In the genomic region with DNA sequence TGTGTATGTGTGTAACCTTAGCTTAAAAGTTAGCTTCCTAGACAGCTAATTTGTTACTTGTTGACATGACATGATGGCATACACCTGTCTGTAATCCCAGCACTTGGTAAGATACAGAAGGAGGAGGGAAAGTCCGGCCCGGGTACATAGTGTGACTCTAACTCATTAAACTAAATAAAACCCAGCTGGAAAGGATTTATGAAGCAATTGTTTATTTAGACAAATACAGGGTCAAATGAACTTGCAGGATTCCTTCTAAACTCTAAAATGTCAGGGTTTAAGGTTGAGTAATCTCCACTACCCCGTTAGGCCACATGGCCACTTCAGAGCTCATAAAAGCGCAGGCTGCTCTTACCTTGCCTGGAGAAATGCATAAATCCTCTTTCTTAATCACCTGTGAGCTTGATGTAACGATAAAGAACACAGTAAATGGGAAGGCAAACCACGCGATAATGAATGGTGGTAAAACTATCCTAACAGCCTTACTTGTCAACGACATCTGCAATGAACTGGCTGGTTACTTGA, we compare ENCODE assay signal across 30 mouse cellular contexts. TPM values are rescaled to one million over a fixed set of nuclear protein-coding genes. Genes with fewer than 3 reads are reported as not detected.
A peak's percentile ranks its signal among the peaks of the same experiment; 100 is the strongest.
DNase-seq lines count a peak whose midpoint lies in the region; ATAC-seq and TF ChIP-seq lines count a peak whose summit lies in the region.
"Had no signal": no experiment of that assay in that cellular context is flagged by ENCODE, and none has a peak within 500 bp of the region (broad histone marks: within the 10 kb centered on the region; RNA-seq: fewer than 3 reads in every experiment).

No protein-coding gene starts in this region.

- peak; percentile 88 for DNase-seq in liver, adult 2 months (ENCODE audit: extremely low read depth, low read depth, low spot score)
- DNase-seq in liver, embryonic 11.5 days (ENCODE audit: low spot score): no peak
- DNase-seq in MEL (ENCODE audit: low read depth, low spot score) (no peak), NIH3T3 (ENCODE audit: low read depth) (peak; percentile 22)
- DNase-seq in heart, adult 8-10 months (ENCODE audit: low spot score): no peak
- no peak for DNase-seq in layer of hippocampus, adult 18-20 months (ENCODE audit: low spot score in 2 of 2)
- DNase-seq: adrenal gland, postnatal 10 days; adrenal gland, postnatal 36 days; cerebellum, adult 18-20 months; cerebellum, adult 9-10 months; cerebellum, postnatal 14 days; forebrain, postnatal 0 days; gastrocnemius, adult 2 months; gastrocnemius, postnatal 14 days; heart, adult 18-20 months; heart, postnatal 14 days; heart, postnatal 4 days had no signal

- no peaks in the 10 kb centered on the region for H3K79me2 ChIP-seq in liver, adult 2 months (ENCODE audit: control insufficient read depth, insufficient read depth, low read length)
- peaks cover 28% of the 10 kb centered on the region for H3K79me2 ChIP-seq in MEL (ENCODE audit: control insufficient read depth, insufficient read depth, low read length, poor library complexity)

- H3K27ac ChIP-seq in liver, adult 2 months (replicated peaks; ENCODE audit: insufficient read depth, low read depth, low read length): peak overlapping the region; percentile 50
- no peak overlapping the region for H3K27ac ChIP-seq in liver, embryonic 11.5 days (ENCODE audit: low read depth, low read length)
- H3K27ac ChIP-seq in MEL (ENCODE audit: control insufficient read depth, low read depth, low read length): peak overlapping the region; percentile 3; the same call in 1 of the 2 replicates
- H3K27ac ChIP-seq: gastrocnemius, adult 2 months; heart, embryonic 10.5 days; heart, embryonic 13.5 days; hindbrain, embryonic 14.5 days; hindbrain, postnatal 0 days had no signal

- H3K4me3 ChIP-seq in liver, adult 2 months (ENCODE audit: insufficient read depth, low read depth, low read length): no peak overlapping the region
- H3K4me3 ChIP-seq in liver, embryonic 11.5 days (ENCODE audit: low read depth, low read length): no peak overlapping the region
- H3K4me3 ChIP-seq in MEL (ENCODE audit: control insufficient read depth in 1 of 2, insufficient read depth in 1 of 2, low read depth in 2 of 2, low read length in 2 of 2): no peak overlapping the region
- H3K4me3 ChIP-seq: gastrocnemius, adult 2 months; heart, embryonic 10.5 days; heart, embryonic 13.5 days had no signal

- WGBS in liver, adult 2 months: 44% methylated on average over 8 of the region's 8 CpGs
- WGBS in liver, embryonic 11.5 days: 88% methylated on average over 8 of the region's 8 CpGs

- ATAC-seq in liver, embryonic 11.5 days (replicated peaks; ENCODE audit: low FRiP score): no peak
- ATAC-seq: CD4-positive, CD25-positive, alpha-beta regulatory T cell, adult 4 months; forebrain, embryonic 14.5 days; forebrain, postnatal 0 days; hindbrain, postnatal 0 days; Patski had no signal

- no peak for TF ChIP-seq RAD21 in MEL (IDR thresholded peaks at IDR 0.05; ENCODE audit: low read depth, low read length)

- no peak for TF ChIP-seq POLR2A in liver, adult 2 months (IDR thresholded peaks at IDR 0.05; ENCODE audit: extremely low read depth, insufficient read depth, low read length)
- TF ChIP-seq POLR2A in MEL (IDR thresholded peaks at IDR 0.05; ENCODE audit: control insufficient read depth in 1 of 2, insufficient read depth in 1 of 2, low read depth in 1 of 2, low read length in 2 of 2, poor library complexity in 1 of 2): no peak

- no peak overlapping the region for H3K9ac ChIP-seq in liver, adult 2 months (ENCODE audit: low read depth, low read length)
- H3K9ac ChIP-seq in liver, embryonic 11.5 days (ENCODE audit: low read depth, low read length): no peak overlapping the region
- H3K9ac ChIP-seq in MEL (ENCODE audit: control insufficient read depth, low read depth, low read length, poor library complexity, severe bottlenecking): no peak overlapping the region
- H3K9ac ChIP-seq: forebrain, postnatal 0 days; hindbrain, embryonic 14.5 days had no signal

- peaks cover 7% of the 10 kb centered on the region; the same call in 1 of the 2 replicates for H3K4me1 ChIP-seq in liver, adult 2 months (ENCODE audit: control insufficient read depth, insufficient read depth, low read length)
- H3K4me1 ChIP-seq in liver, embryonic 11.5 days (replicated peaks; ENCODE audit: control insufficient read depth, insufficient read depth, low read length): peaks cover 11% of the 10 kb centered on the region
- peaks cover 11 to 14% of the 10 kb centered on the region in 2 experiments for H3K4me1 ChIP-seq in MEL (ENCODE audit: control insufficient read depth in 1 of 2, insufficient read depth in 2 of 2, low read length in 2 of 2)
- H3K4me1 ChIP-seq: heart, embryonic 10.5 days had no signal

- H3K27me3 ChIP-seq in liver, adult 2 months (ENCODE audit: control insufficient read depth, insufficient read depth, low read length): no peaks in the 10 kb centered on the region
- H3K27me3 ChIP-seq in liver, embryonic 11.5 days (replicated peaks; ENCODE audit: control insufficient read depth, insufficient read depth, low read length): no peaks in the 10 kb centered on the region
- no peaks in the 10 kb centered on the region for H3K27me3 ChIP-seq in MEL (ENCODE audit: control insufficient read depth in 1 of 2, insufficient read depth in 2 of 2, low read length in 2 of 2)
- H3K27me3 ChIP-seq: heart, embryonic 13.5 days; Patski had no signal

- no peak for TF ChIP-seq CTCF in liver, adult 2 months (IDR thresholded peaks at IDR 0.05; ENCODE audit: low read depth, low read length)
- no peak for TF ChIP-seq CTCF in MEL (IDR thresholded peaks at IDR 0.05 in 2 of 3, conservative IDR thresholded peaks at IDR 0.05 in 1 of 3; ENCODE audit: control insufficient read depth in 1 of 3, insufficient read depth in 1 of 3, low read depth in 2 of 3, low read length in 3 of 3, poor library complexity in 1 of 3, severe bottlenecking in 1 of 3)

- TF ChIP-seq EP300 in MEL (IDR thresholded peaks at IDR 0.05; ENCODE audit: low read depth in 1 of 2, low read length in 2 of 2): no peak

- H3K36me3 ChIP-seq in liver, adult 2 months (ENCODE audit: control insufficient read depth, insufficient read depth, low read length): peaks cover 19% of the 10 kb centered on the region
- H3K36me3 ChIP-seq in liver, embryonic 11.5 days (ENCODE audit: control insufficient read depth, insufficient read depth, low read length): peaks cover 35% of the 10 kb centered on the region
- peaks cover 29 to 40% of the 10 kb centered on the region in 2 experiments for H3K36me3 ChIP-seq in MEL (ENCODE audit: control insufficient read depth in 1 of 2, insufficient read depth in 2 of 2, low read length in 2 of 2)

- H3K4me2 ChIP-seq in liver, embryonic 11.5 days: no peak overlapping the region
- H3K4me2 ChIP-seq: heart, embryonic 13.5 days; hindbrain, embryonic 14.5 days had no signal

- no peaks in the 10 kb centered on the region for H3K9me3 ChIP-seq in liver, embryonic 11.5 days (ENCODE audit: control insufficient read depth, low read length)
- no peaks in the 10 kb centered on the region for H3K9me3 ChIP-seq in MEL (replicated peaks; ENCODE audit: insufficient read depth, low read length)
- H3K9me3 ChIP-seq: heart, embryonic 10.5 days; heart, embryonic 13.5 days had no signal

RNA-seq across cellular contexts. Expression of gene Exosc8, which starts 3.5 kb away (rescaled TPM):
- 17.4 and 22.1 TPM in 2 replicates for total RNA-seq in liver, adult 2 months (2014; rRNA removed)
- 8.0 and 10.1 TPM in 2 replicates for polyA plus RNA-seq in liver, adult 2 months (2012; rRNA removed)
- polyA plus RNA-seq in liver, embryonic 11.5 days (2014; fragmentation: Nextera tagmentation; extraction: Ambion mirVana): 185 and 203 TPM in 2 replicates
- total RNA-seq in MEL (2012; rRNA removed): 227 and 231 TPM in 2 replicates
- polyA plus RNA-seq in MEL (2012; ENCODE audit: insufficient read depth in 1 of 2, insufficient read length in 2 of 2, low read depth in 1 of 2, low replicate concordance in 2 of 2, missing spikeins in 1 of 2): 100 to 1,000 TPM in 1 of 2 experiments, not detected in 1; 361 TPM
- 10 to 100 TPM; 16.1 to 20.2 (median 18.9) TPM for total RNA-seq in heart, adult 8-10 months (2022)
- 10 to 100 TPM; 26.9 to 32.9 TPM for total RNA-seq in layer of hippocampus, adult 18-20 months (2021)

RNA-seq across cellular contexts. Expression of gene Alg5, which starts 3.7 kb away (rescaled TPM):
- total RNA-seq in liver, adult 2 months (2014; rRNA removed): 28.3 and 33.4 TPM in 2 replicates
- 14.8 and 17.5 TPM in 2 replicates for polyA plus RNA-seq in liver, adult 2 months (2012; rRNA removed)
- polyA plus RNA-seq in liver, embryonic 11.5 days (2014; fragmentation: Nextera tagmentation; extraction: Ambion mirVana): 48.9 and 49.3 TPM in 2 replicates
- 42.8 and 44.0 TPM in 2 replicates for total RNA-seq in MEL (2012; rRNA removed)
- 10 to 100 TPM in 1 of 2 experiments, not detected in 1; 34.8 TPM for polyA plus RNA-seq in MEL (2012; ENCODE audit: insufficient read depth in 1 of 2, insufficient read length in 2 of 2, low read depth in 1 of 2, low replicate concordance in 2 of 2, missing spikeins in 1 of 2)
- total RNA-seq in heart, adult 8-10 months (2022): 10 to 100 TPM in 2 of 4 experiments, 1 to 10 TPM in 2; 9.2 to 11.3 (median 10.3) TPM
- 10 to 100 TPM; 19.9 to 23.1 TPM for total RNA-seq in layer of hippocampus, adult 18-20 months (2021)

RNA-seq across cellular contexts. Expression of gene Gm21958, which starts 17.5 kb away (rescaled TPM):
- total RNA-seq in liver, adult 2 months (2014; rRNA removed): not detected in 2 replicates
- not detected in 2 replicates for polyA plus RNA-seq in liver, adult 2 months (2012; rRNA removed)
- 0.91 TPM in 1 of 2 replicates, not detected in the other for polyA plus RNA-seq in liver, embryonic 11.5 days (2014; fragmentation: Nextera tagmentation; extraction: Ambion mirVana)
- total RNA-seq in MEL (2012; rRNA removed): not detected in 2 replicates
- under 1 TPM in 1 of 2 experiments, not detected in 1; 0.45 TPM for polyA plus RNA-seq in MEL (2012; ENCODE audit: insufficient read depth in 1 of 2, insufficient read length in 2 of 2, low read depth in 1 of 2, low replicate concordance in 2 of 2, missing spikeins in 1 of 2)
- total RNA-seq in heart, adult 8-10 months (2022): not detected
- total RNA-seq in layer of hippocampus, adult 18-20 months (2021): not detected
- total RNA-seq: adrenal gland, adult 18-20 months; adrenal gland, postnatal 10 days; adrenal gland, postnatal 36 days; forebrain, postnatal 0 days; gastrocnemius, adult 2 months; gastrocnemius, postnatal 14 days; gastrocnemius, postnatal 4 days; heart, adult 18-20 months; heart, postnatal 14 days; heart, postnatal 4 days; hindbrain, postnatal 0 days had no signal
- polyA plus RNA-seq: C2C12; forebrain, embryonic 14.5 days; frontal cortex, adult 2 months; heart, embryonic 10.5 days; heart, embryonic 16.5 days; hindbrain, embryonic 11.5 days; hindbrain, embryonic 14.5 days; hindbrain, postnatal 0 days had no signal

RNA-seq across cellular contexts. Expression of gene Smad9, which starts 23.7 kb away (rescaled TPM):
- total RNA-seq in liver, adult 2 months (2014; rRNA removed): 3.8 and 7.2 TPM in 2 replicates
- 2.1 and 4.6 TPM in 2 replicates for polyA plus RNA-seq in liver, adult 2 months (2012; rRNA removed)
- polyA plus RNA-seq in liver, embryonic 11.5 days (2014; fragmentation: Nextera tagmentation; extraction: Ambion mirVana): 0.51 and 0.66 TPM in 2 replicates
- total RNA-seq in MEL (2012; rRNA removed): 0.07 TPM in 1 of 2 replicates, not detected in the other
- polyA plus RNA-seq in MEL (2012; ENCODE audit: insufficient read depth in 1 of 2, insufficient read length in 2 of 2, low read depth in 1 of 2, low replicate concordance in 2 of 2, missing spikeins in 1 of 2): under 1 TPM in 1 of 2 experiments, not detected in 1; 0.01 TPM
- 1 to 10 TPM; 2.4 to 3.6 (median 2.5) TPM for total RNA-seq in heart, adult 8-10 months (2022)
- total RNA-seq in layer of hippocampus, adult 18-20 months (2021): 1 to 10 TPM; 7.4 to 8.8 TPM
- polyA plus RNA-seq: CD4-positive, CD25-positive, alpha-beta regulatory T cell, adult 4 months had no signal

RNA-seq across cellular contexts. Expression of gene Supt20, which starts 39.1 kb away (rescaled TPM):
- 16.4 and 17.0 TPM in 2 replicates for total RNA-seq in liver, adult 2 months (2014; rRNA removed)
- polyA plus RNA-seq in liver, adult 2 months (2012; rRNA removed): 10.0 and 15.0 TPM in 2 replicates
- polyA plus RNA-seq in liver, embryonic 11.5 days (2014; fragmentation: Nextera tagmentation; extraction: Ambion mirVana): 84.6 and 91.2 TPM in 2 replicates
- 31.6 and 34.8 TPM in 2 replicates for total RNA-seq in MEL (2012; rRNA removed)
- 10 to 100 TPM in 1 of 2 experiments, not detected in 1; 66.6 TPM for polyA plus RNA-seq in MEL (2012; ENCODE audit: insufficient read depth in 1 of 2, insufficient read length in 2 of 2, low read depth in 1 of 2, low replicate concordance in 2 of 2, missing spikeins in 1 of 2)
- 10 to 100 TPM; 16.7 to 22.3 (median 18.6) TPM for total RNA-seq in heart, adult 8-10 months (2022)
- 10 to 100 TPM; 43.1 to 44.7 TPM for total RNA-seq in layer of hippocampus, adult 18-20 months (2021)

Comparison
In these comparisons a context has a peak if more than half of its experiments do, and no peak if none do; other contexts are left out.
1. DNase-seq: peak in liver, adult 2 months (single experiment) and NIH3T3 (single experiment); none in liver, embryonic 11.5 days (single experiment), MEL (single experiment), heart, adult 8-10 months (single experiment) and layer of hippocampus, adult 18-20 months (0 of 2).